Mouse (Mus musculus) G1E (cell line): ENCODE results near the gene Vps13d.

Experiments
- CTCF ChIP-seq: IDR thresholded peaks from 2 replicates; pipeline ENCODE4 v1.5.1; 2012; ENCODE audit warnings: low read depth, low read length, inconsistent platforms, mixed read lengths
- GATA1 ChIP-seq: IDR thresholded peaks from 2 replicates; pipeline ENCODE4 v1.6.1; 2012; ENCODE audit warnings: borderline replicate concordance, low read length, inconsistent platforms, mixed read lengths
- TAL1 ChIP-seq: conservative IDR thresholded peaks from 2 replicates; pipeline ENCODE4 v1.6.1; 2012; ENCODE audit warnings: low read depth, low read length, inconsistent platforms, mixed read lengths

DNA sequence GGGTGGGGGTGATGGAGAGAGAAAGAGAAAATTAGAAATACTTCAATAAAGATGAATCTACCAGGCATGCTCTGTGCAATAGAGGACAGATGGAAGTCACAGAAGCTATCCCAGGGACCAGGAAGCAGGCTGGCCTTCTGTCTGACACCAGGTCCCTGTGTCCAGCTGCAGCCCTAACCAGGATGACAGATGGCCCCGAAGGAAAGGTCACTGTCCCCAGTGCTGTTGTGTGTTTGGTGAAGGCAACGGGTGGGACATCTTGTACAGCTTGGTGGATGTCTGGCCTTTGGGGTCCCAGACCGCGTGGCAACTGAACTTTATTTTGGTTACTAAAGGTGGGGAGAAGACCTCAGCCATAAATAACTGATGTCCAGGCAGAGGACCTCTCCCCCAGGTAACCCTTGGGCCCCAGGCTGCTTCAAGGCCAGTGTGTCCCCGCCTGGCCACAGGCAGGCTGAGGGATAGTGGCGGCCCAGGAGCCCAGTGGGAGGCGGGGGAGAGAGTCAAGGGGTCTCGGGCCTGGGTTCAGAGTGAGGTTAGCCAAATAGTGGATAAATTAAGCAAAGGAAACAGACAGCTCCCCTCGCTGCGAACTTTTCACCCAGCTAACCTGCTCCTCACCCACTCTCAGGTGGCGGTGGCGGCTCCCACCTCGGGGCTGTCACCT is 253.9 kb downstream of the Vps13d start:
- TF ChIP-seq CTCF, result no peak
- TF ChIP-seq GATA1, result no peak
- no peak for TF ChIP-seq TAL1
